Mouse (Mus musculus) frontal cortex, postnatal 14 days (tissue): Measurements from ENCODE around the gene Acta1.

Source experiments
- DNase-seq, 2 experiments: peaks; one replicate each; pipeline ENCODE4 v3.0.0; 2022; ENCODE audit warnings: low spot score in 2 of 2

Acta1 gene

GRCm38 (mm10) chr8:123894502-123895097 lies at the start of gene Acta1:
Gene Acta1, minus strand, starts transcription at chr8:123894751.
- DNase-seq = no peak

- no peak for DNase-seq
These were observed 34.5 kb upstream of the Acta1 start for GRCm38 (mm10) chr8:123929026-123929425.

DNA sequence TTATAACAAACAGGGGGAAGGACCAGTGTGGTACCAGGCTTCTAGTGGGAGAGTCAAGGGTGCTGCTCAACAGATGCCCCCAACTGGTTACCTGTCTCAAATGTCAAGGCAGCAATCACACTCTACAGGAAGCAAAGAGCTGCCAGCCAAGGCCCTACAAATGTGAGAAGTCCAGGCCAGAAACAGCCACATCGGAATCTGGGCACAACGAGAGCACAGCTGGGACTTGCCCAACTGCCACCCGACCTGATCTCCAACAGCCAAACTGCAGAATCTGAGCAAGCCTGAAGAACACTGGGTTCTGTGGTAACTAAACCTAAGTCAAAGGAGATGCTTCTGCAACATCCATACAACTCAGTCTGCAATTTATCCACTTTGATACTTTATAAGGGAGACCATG lies 31.1 kb upstream of the Acta1 start:
- DNase-seq = no peak

DNA sequence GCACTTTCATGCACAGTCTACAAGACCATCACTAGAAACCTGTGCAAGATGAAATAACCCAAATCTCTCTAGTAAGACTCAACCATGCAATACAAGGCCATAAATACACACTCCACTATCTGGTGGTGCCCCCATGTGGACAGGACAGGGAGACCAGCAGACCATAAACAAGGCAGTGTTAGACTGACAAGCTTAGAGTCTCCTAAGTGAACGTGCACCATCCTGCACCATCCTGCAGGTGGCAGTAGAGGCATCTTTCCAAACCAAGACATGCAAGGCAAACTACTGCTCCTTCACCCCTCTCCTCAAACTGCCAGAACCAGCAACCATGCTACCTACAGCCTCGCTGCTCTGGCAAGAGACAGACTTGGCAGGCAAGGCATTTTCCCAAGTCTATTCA lies 30.2 kb upstream of the Acta1 start:
- DNase-seq = peak; percentile 77 to 80

DNA sequence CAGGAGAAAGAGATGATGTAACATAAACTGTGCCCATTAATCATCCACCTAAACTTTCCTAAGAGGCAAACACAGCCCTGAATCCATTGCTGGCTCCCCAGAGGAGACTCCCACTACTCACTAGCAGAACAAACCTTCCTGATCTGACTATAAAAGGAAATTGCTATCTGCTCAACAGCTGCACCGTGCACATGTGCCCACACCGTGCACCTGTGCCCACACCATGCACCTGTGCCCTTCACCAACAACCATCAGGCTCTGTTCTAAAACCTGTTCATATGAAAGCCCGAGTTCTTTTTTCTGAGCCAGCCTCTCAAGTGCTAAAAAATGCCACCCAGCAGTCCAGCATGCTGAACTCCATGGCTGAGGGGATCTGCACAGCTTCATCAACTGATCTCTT lies 20.1 kb upstream of the Acta1 start:
- no peak for DNase-seq

DNA sequence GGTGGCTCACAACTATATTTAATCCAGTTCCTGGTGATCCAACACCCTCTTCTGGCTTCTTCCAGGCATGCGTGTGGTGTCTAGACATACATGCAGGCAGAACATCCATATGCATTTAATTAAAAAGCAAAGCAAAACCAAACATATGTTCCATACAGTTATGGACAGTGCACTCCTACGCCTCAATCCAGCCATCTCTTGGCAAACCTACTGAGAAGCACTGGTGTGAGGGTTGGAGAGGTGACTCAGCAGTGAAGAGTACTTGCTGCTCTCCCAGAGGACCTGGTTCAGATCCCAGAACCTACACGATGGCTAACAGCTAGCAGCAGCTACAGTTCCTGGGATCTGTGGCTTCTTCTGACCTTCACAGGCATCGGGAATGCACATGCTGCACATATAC lies 17.7 kb upstream of the Acta1 start:
- peak in 1 of 2 experiments; percentile 9 for DNase-seq

DNA sequence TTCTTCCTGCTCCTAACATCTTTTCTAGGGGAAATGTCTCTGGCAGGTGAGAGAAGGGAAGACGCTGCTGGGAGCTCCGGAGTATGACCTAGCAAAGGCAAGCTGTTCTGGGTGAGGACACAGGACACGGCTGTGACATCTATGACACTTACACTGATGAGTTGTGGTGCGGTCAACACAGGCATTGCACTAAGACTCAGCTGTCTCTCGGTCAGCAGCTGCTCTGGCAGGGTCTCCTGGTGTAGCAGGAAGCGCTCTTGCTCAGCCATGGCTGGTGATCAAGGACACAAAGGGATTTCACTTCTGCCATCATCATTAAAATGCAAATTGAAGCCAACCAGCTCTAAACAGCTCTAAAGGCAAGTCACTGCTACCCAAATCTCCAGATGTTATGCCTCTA lies 13.1 kb upstream of the Acta1 start:
- DNase-seq = no peak

DNA sequence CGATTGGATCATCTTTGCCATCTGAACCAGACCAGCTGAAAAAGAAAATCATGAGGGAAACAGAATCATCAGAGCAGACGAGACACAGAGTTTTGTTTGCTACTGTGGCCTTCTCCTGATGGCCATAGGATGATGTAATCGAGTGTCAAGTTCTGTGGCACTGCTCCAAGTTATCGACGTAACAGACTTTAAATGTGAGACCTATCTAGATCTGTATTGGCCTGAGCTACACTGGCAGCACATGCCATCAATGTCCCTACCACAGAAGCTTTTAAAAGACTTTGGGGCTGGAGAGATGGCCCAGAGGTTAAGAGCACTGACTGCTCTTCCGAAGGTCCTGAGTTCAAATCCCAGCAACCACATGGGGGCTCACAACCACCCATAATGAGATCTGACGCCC lies 8.1 kb upstream of the Acta1 start:
- DNase-seq = no peak

DNA sequence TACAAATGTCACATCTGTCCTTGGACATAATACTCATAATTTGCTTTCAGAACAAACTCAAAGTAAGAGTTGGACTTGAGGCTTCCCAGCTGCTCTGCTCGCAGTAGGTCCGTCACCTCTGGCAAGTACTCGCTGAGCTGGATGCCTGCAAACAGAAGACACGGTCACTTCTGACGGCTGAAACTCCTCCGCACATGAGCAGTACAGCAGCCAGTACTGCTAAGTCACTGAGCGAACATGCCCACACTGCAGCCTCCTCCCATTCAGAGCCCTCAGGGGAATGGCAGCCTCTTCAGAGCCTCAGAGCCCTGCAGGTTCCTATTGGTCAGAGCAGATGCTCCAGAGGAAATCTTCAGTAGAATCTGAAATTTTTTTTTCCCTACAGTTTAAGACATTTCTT lies 4.8 kb upstream of the Acta1 start:
- DNase-seq = no peak

- DNase-seq = no peak
These were observed 4.0 kb upstream of the Acta1 start for GRCm38 (mm10) chr8:123898576-123898975.

GRCm38 (mm10) chr8:123896774-123897173 lies 2.2 kb upstream of the Acta1 start:
- no peak for DNase-seq

DNA sequence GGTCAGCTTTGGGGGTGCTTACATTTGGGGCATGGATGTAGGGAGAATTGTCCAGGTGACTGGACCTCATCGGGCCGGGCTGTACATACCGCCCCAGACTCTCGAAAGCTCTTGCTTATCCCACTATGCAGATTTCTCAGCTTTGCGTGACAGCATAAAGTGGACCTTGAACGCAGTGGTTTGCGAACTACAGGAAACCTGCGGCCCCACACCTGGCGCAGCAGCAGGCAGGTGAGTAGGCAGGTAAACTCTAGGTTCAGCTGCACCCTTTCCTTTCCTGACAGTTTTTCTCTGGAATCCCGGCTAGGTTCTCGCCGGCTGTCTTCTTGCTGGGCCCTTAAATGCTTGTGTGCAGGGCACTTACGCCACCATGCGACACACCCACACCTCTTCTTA lies 1.8 kb upstream of the Acta1 start:
- no peak for DNase-seq

- no peak for DNase-seq
These were observed 1.3 kb upstream of the Acta1 start for GRCm38 (mm10) chr8:123895680-123896365.

DNA sequence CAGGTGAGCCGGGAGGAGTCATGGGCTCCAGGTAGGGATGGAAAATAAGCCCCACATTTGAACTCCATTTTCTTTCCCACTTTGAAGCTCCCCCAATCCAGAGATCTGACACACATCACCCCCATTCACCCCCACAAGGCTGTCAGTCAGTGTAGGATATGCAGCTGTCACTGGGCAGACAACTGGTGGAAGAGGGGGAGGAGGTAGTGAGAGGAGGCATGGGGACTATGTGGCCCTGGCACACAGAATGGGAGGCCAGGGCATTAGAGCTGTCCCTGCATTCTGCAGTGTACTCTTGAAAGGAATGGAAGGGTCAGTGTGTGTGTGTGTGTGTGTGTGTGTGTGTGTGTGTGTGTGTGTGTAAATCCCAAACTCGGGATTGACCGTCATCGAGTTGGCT lies 679 bp upstream of the Acta1 start:
- no peak for DNase-seq

DNA sequence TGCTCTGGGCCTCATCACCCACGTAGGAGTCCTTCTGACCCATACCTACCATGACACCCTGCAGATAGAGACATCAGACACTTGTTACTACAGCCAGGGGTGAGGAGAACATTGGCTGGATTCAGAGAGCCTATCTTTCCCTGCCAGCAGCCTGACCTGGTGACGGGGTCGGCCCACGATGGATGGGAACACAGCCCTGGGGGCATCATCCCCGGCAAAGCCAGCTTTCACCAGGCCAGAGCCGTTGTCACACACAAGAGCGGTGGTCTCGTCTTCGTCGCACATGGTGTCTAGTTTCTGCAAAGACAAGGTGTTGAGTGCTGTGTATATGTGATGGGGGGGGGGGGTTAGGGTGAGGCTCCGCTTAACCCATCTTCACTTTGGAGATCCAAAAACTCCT lies 1.1 kb downstream of the Acta1 start:
- DNase-seq = no peak

DNA sequence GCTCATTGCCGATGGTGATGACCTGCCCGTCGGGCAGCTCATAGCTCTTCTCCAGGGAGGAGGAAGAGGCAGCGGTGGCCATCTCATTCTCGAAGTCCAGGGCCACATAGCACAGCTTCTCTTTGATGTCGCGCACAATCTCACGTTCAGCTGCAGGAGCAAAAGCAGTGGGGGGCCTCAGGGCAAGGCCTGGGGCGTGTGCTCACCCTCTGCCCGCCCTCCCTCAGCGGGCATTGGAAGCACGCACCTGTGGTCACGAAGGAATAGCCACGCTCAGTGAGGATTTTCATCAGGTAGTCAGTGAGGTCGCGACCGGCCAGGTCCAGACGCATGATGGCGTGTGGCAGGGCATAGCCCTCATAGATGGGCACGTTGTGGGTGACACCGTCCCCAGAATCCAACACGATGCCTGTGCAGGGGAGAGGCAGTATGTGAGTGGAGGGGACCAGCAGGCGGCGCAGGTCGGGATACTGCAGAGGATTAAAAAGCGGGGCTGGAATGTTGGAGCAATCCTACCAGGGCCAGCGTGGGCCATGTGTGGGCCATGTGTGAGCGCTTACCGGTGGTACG lies 1.9 kb downstream of the Acta1 start:
- no peak for DNase-seq

DNA sequence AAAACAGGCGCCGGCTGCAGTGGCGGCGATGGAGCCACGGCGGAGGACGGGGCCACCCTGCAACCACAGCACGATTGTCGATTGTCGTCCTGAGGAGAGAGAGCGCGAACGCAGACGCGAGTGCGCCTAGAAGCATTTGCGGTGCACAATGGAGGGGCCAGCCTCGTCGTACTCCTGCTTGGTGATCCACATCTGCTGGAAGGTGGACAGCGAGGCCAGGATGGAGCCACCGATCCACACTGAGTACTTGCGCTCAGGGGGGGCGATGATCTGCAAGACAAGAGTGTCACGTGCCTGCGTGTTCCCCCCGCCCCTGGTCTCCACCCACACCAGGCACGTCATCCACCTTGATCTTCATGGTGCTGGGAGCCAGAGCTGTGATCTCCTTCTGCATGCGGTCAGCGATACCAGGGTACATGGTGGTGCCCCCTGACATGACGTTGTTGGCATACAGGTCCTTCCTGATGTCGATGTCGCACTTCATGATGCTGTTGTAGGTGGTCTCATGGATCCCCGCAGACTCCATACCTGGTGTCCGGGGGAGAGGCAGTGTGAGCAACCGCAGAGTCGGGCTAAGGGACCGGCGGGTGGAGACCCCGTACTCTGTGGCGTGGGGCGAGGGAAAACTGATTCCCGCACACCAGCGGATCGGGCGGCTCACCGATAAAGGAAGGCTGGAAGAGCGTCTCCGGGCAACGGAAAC lies 2.5 kb downstream of the Acta1 start:
- DNase-seq = peak; percentile 72 to 80

GRCm38 (mm10) chr8:123891271-123891670 lies 3.3 kb downstream of the Acta1 start:
- DNase-seq = no peak

GRCm38 (mm10) chr8:123889797-123890196 lies 4.8 kb downstream of the Acta1 start:
- DNase-seq = no peak

GRCm38 (mm10) chr8:123887956-123888355 lies 6.6 kb downstream of the Acta1 start:
- no peak for DNase-seq

GRCm38 (mm10) chr8:123887163-123887562 lies 7.4 kb downstream of the Acta1 start:
- DNase-seq = no peak

DNA sequence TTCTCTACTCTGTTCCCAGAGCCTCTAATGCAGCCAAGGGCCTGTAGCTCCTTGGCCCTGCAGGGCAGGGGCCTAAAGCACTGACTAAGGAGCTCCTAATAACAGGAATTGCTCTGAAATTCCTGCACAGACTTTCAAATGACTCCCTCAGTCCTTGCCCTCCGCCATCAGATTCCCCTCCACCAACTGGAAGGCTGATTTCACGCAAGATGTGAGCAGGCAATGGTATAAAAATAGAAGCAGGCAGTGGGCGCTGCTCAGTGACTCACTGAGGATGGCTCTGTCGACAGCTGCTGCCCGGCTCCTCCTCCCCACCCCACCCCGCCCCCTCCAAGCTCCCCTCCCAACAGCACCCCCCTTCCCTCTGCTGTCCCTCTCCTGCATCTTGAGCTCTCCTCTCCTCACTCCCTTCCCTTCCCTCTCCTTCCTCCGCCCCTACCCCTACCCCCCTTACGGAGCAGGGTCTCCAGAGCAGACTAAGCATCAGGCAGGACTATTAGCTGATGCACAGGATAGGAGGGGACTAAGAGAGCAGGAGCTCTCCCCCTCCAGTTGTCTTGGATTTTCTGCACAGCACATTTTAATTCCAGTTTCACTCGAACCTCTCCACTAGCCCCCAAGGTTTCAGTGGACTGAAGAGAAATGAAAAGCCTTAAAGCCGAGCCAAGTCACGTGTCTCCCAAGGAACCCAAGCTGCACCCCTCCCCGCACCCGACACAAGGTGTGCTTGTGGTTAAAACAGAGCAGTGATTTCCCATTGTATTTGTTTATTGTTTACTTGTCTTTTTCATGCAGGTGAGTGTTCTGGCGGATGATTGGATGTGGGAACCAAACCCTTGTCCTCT lies 9.6 kb downstream of the Acta1 start:
- DNase-seq = peak; percentile 71 to 76
